Mouse (Mus musculus): ENCODE results near the gene Slpi.
A peak's percentile ranks its signal among the peaks of the same experiment; 100 is the strongest.

- no peak for TF ChIP-seq POLR2A (IDR thresholded peaks at IDR 0.05; ENCODE audit: insufficient read length, low read depth)
- peak; percentile 52 for TF ChIP-seq TCF3 (IDR thresholded peaks at IDR 0.05; ENCODE audit: insufficient read length, low read depth)
- TF ChIP-seq MYOG (IDR thresholded peaks at IDR 0.05; ENCODE audit: control insufficient read depth in 1 of 3, insufficient read depth in 1 of 3, insufficient read length in 2 of 3, low read depth in 2 of 3), result peak; percentile 11 to 80 (median 26)
- peak; percentile 10 for TF ChIP-seq POLR2AphosphoS2 (IDR thresholded peaks at IDR 0.05; ENCODE audit: insufficient read length, low read depth)
- TF ChIP-seq MAX (IDR thresholded peaks at IDR 0.05; ENCODE audit: low read depth), result no peak
- TF ChIP-seq USF1 (IDR thresholded peaks at IDR 0.05; ENCODE audit: low read depth), result no peak
- peak in 2 of 3 experiments; percentile 1 to 31 for TF ChIP-seq MYOD1 (IDR thresholded peaks at IDR 0.05; ENCODE audit: control insufficient read depth in 1 of 3, insufficient read length in 2 of 3, low read depth in 2 of 3)
- no peak for TF ChIP-seq E2F4 (IDR thresholded peaks at IDR 0.05; ENCODE audit: insufficient read depth)
- TF ChIP-seq TCF12 (IDR thresholded peaks at IDR 0.05; ENCODE audit: insufficient read depth, poor library complexity, severe bottlenecking), result peak; percentile 54
- no peak for TF ChIP-seq CEBPB (IDR thresholded peaks at IDR 0.05; ENCODE audit: insufficient read depth, poor library complexity, severe bottlenecking)
- no peak for TF ChIP-seq REST (IDR thresholded peaks at IDR 0.05; ENCODE audit: insufficient read depth, insufficient read length)
These were observed 43.8 kb upstream of the Slpi start for GRCm38 (mm10) chr2:164432541-164433191.
